Mouse (Mus musculus) midbrain, postnatal 0 days (tissue): ENCODE results near the gene Rxfp4. TPM values are rescaled to one million over a fixed set of nuclear protein-coding genes. Genes with fewer than 3 reads are reported as not detected.
"Not testable (repeated sequence)": the region's sequence is repeated elsewhere in the genome, so short reads cannot be mapped to it uniquely, and the experiment has no call there.

ENCODE experiments used
- ATAC-seq: fragments of 200-750 bp; cut with Nextera tagmentation; 2 replicates; pipeline ENCODE4 v1.8.0; 2017; ENCODE audit warnings: moderate number of reproducible peaks, mild to moderate bottlenecking, moderate TSS enrichment, moderate library complexity; ENCODE audit not compliant: low FRiP score
- DNase-seq: peaks from one replicate; pipeline ENCODE4 v3.0.0-alpha.2; 2015; ENCODE audit warnings: low spot score
- H3K27ac ChIP-seq: fragments of 300-500 bp; sonication (generic); 2 replicates; pipeline ENCODE4 v1.5.1; 2014; ENCODE audit warnings: low read depth, mild to moderate bottlenecking, low read length, mixed read lengths
- H3K27me3 ChIP-seq: fragments of 300-500 bp; sonication (generic); 2 replicates; pipeline ENCODE4 v1.6.1; 2014; ENCODE audit warnings: low read length, control low read depth, mixed read lengths; ENCODE audit not compliant: insufficient read depth
- H3K36me3 ChIP-seq: fragments of 300-500 bp; sonication (generic); 2 replicates; pipeline ENCODE4 v1.6.1; 2014; ENCODE audit warnings: low read length, control low read depth, mixed read lengths; ENCODE audit not compliant: insufficient read depth
- H3K4me1 ChIP-seq: fragments of 300-500 bp; sonication (generic); 2 replicates; pipeline ENCODE4 v1.6.1; 2014; ENCODE audit warnings: mild to moderate bottlenecking, control low read depth, antibody characterized with exemption, low read length, mixed read lengths; ENCODE audit not compliant: insufficient read depth
- H3K4me2 ChIP-seq: fragments of 300-500 bp; sonication (generic); 2 replicates; pipeline ENCODE4 v1.6.1; 2014; ENCODE audit warnings: low read depth, mild to moderate bottlenecking, low read length, mixed read lengths; ENCODE audit not compliant: poor library complexity, severe bottlenecking
- H3K4me3 ChIP-seq: fragments of 300-500 bp; sonication (generic); 2 replicates; pipeline ENCODE4 v1.5.1; 2014; ENCODE audit warnings: low read depth, mild to moderate bottlenecking, low read length, moderate library complexity
- H3K9ac ChIP-seq: fragments of 300-500 bp; sonication (generic); replicated peaks from 2 replicates; pipeline ENCODE4 v1.6.1; 2014; ENCODE audit warnings: mild to moderate bottlenecking, low read length, moderate library complexity, mixed read lengths; ENCODE audit not compliant: poor library complexity, severe bottlenecking
- H3K9me3 ChIP-seq: fragments of 300-500 bp; sonication (generic); 2 replicates; pipeline ENCODE4 v1.6.1; 2016; ENCODE audit warnings: low read length, control low read depth
- CTCF ChIP-seq: IDR thresholded peaks from 2 replicates; pipeline ENCODE4 v1.5.1; 2016; ENCODE audit warnings: antibody characterized with exemption, mild to moderate bottlenecking
- WGBS: fragments of 180-500 bp; shearing (Covaris S2); extraction: QIAGEN DNeasy Blood & Tissue Kit; methylation state at CpG from one replicate; pipeline ENCODE4 v1.1.7; 2014; 5-methylcytosine and 5-hydroxymethylcytosine counted together
- polyA plus RNA-seq: library from polyadenylated mRNA; unstranded; fragments of >200 nt; fragmentation: Nextera tagmentation; extraction: Ambion mirVana; gene quantifications from 2 replicates; pipeline ENCODE4 v1.2.1, GENCODE M21; 2015
- total RNA-seq: library from RNA; depleted of rRNA; stranded (reverse); fragments of >200 nt; gene quantifications from 2 replicates; pipeline ENCODE4 v1.2.3, GENCODE M21; 2014

Gene Rxfp4
- total and polyA plus RNA-seq, 2 experiments from 2014 or later, result not detected

DNA sequence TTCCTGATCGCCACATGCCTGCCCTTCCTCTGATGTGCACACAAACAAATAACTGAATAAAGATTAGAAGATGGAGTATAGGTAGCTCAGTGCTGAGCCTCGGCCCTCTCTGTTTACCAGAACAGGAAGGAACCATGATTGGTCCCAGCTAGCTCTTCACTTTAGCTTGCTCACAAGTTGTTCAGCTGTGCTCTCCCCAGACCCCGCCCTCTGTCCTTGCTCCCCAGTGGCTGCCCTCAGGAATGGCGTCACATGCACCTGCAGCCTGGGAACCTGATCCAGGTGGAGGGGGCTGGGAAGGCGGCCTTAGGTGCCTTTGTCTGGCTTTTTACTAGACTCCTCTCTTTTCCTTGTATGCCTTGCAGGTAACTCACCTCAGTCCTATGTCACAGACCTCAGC is 37.8 kb downstream of the Rxfp4 start:
- ATAC-seq (no peak), DNase-seq (no peak)
- TF ChIP-seq CTCF, result no peak
- WGBS, result 76% methylated on average over 5 of the region's 5 CpGs
- no peak overlapping the region for H3K27ac ChIP-seq
- H3K4me2 ChIP-seq, result no peak overlapping the region
- H3K36me3 ChIP-seq, result no peaks in the 10 kb centered on the region
- no peaks in the 10 kb centered on the region for H3K4me1 ChIP-seq
- no peaks in the 10 kb centered on the region for H3K9me3 ChIP-seq
- no peak overlapping the region for H3K9ac ChIP-seq
- no peak overlapping the region for H3K4me3 ChIP-seq
- no peaks in the 10 kb centered on the region for H3K27me3 ChIP-seq

DNA sequence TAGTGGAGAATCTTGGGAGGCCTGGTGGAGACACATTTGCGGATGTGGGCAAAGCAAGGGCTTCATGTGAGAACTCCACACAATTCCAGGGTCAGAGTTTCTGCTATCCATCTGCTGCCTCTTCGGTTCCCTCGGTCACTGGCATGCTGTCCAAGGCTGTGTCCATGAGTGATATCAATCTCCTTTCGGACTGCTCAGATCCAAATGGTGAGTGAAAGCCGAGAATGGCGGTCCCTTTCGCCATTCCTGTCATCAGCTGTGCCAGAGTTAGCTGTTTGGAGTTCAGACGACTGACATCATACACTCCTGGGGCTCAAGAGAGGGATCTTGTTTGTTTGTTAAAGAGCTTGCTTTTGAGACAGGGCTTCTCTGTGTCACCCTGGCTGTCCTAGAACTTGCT is 38.5 kb downstream of the Rxfp4 start:
- no peaks in the 10 kb centered on the region for H3K9me3 ChIP-seq
- no peak for TF ChIP-seq CTCF
- no peaks in the 10 kb centered on the region for H3K27me3 ChIP-seq
- H3K4me2 ChIP-seq, result no peak overlapping the region
- no peak overlapping the region for H3K27ac ChIP-seq
- 77% methylated on average over 8 of the region's 8 CpGs for WGBS
- no peak overlapping the region for H3K9ac ChIP-seq
- no peaks in the 10 kb centered on the region for H3K36me3 ChIP-seq
- H3K4me1 ChIP-seq, result no peaks in the 10 kb centered on the region
- H3K4me3 ChIP-seq, result no peak overlapping the region
- DNase-seq, result no peak
- no peak for ATAC-seq

DNA sequence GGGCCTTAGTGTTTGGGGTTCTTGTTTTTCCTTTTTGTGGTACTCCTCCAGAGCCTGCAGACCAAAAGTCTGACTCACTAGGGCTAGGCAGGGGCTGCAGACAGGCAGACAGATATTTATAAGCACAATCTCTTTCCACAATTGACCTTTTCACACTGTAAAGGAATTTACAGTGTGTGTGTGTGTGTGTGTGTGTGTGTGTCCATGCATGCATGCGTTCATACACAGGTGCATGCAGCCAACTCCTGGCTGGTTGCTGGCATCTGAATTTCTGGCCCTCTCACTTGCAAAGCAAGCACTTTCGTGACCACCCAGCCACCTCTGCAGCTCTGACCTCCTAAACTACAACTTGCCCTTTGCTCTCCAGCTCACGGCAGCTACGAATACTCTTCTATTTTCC is 43.9 kb downstream of the Rxfp4 start:
- 77% methylated on average over 4 of the region's 4 CpGs for WGBS
- no peak overlapping the region for H3K27ac ChIP-seq
- no peaks in the 10 kb centered on the region for H3K27me3 ChIP-seq
- DNase-seq (no peak), ATAC-seq (no peak)
- no peak overlapping the region for H3K4me2 ChIP-seq
- no peaks in the 10 kb centered on the region for H3K9me3 ChIP-seq
- no peaks in the 10 kb centered on the region for H3K36me3 ChIP-seq
- no peak overlapping the region for H3K4me3 ChIP-seq
- TF ChIP-seq CTCF, result no peak
- no peaks in the 10 kb centered on the region; the same call in 1 of the 2 replicates for H3K4me1 ChIP-seq
- H3K9ac ChIP-seq, result no peak overlapping the region

GRCm38 (mm10) chr3:88607758-88608138 is 45.2 kb downstream of the Rxfp4 start:
- Histone ChIP-seq H3K4me3 (peak overlapping the region; percentile 32), H3K36me3 (no peaks in the 10 kb centered on the region), H3K9me3 (no peaks in the 10 kb centered on the region), H3K4me2 (peak overlapping the region; percentile 70), H3K9ac (peak overlapping the region; percentile 29; the same call in 1 of the 2 replicates), H3K4me1 (no peaks in the 10 kb centered on the region; the same call in 1 of the 2 replicates), H3K27ac (no peak overlapping the region), H3K27me3 (no peaks in the 10 kb centered on the region)
- 14% methylated on average over 10 of the region's 10 CpGs for WGBS
- ATAC-seq, result peak; percentile 35; the same call in 1 of the 2 replicates
- TF ChIP-seq CTCF, result no peak
- DNase-seq, result no peak

- no peaks in the 10 kb centered on the region for H3K36me3 ChIP-seq
- peak; percentile 100 for TF ChIP-seq CTCF
- peak overlapping the region; percentile 46 for H3K9ac ChIP-seq
- no peak overlapping the region for H3K27ac ChIP-seq
- no peaks in the 10 kb centered on the region for H3K9me3 ChIP-seq
- DNase-seq (peak; percentile 84), ATAC-seq (peak; percentile 89)
- H3K4me1 ChIP-seq, result no peaks in the 10 kb centered on the region; the same call in 1 of the 2 replicates
- no peaks in the 10 kb centered on the region for H3K27me3 ChIP-seq
- under 1% methylated on average over 20 of the region's 20 CpGs for WGBS
- peak overlapping the region; percentile 70 for H3K4me2 ChIP-seq
- H3K4me3 ChIP-seq, result peak overlapping the region; percentile 32
Measured at GRCm38 (mm10) chr3:88607065-88607757, 45.7 kb downstream of the Rxfp4 start.

- WGBS, result 96% methylated on average over 2 of the region's 2 CpGs
- H3K4me1 ChIP-seq, H3K36me3 ChIP-seq, H3K27me3 ChIP-seq, H3K4me3 ChIP-seq, H3K9me3 ChIP-seq, ATAC-seq, H3K9ac ChIP-seq, DNase-seq, H3K27ac ChIP-seq: not testable (repeated sequence)
- peak within 1 kb of the TSS; percentile 70 for H3K4me2 ChIP-seq
Measured at GRCm38 (mm10) chr3:88605666-88606065, 47.3 kb downstream of the Rxfp4 start, which contains the start of gene Arhgef2. Arhgef2 (plus strand) TSS chr3:88605966.
